Mouse (Mus musculus) T-cell, adult 2 months (primary cell): Measurements from ENCODE around the gene Slc38a10.

Experiments used
- DNase-seq: peaks from one replicate; pipeline ENCODE4 v3.0.0; 2022; ENCODE audit warnings: low spot score

Gene Slc38a10

DNA sequence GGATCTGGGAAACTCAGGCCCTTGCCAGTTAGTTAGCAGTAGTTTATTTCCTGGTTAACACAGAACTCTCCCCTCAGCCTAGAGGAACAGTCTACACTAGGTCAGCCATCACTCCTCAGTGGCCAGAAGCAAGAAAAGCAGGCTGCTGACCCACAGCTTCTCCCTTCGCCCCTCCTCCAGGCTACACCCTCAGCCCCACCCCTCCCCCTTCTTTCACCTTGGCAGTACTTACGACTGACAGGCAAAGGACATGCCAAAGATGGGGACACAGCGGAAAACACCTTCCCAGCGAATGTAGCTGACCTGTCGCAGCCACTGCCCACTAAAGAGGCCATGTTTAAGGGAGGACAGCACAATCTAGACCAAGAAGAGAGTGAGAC, 13.5 kb downstream of the Slc38a10 start:
- DNase-seq, result no peak

DNA sequence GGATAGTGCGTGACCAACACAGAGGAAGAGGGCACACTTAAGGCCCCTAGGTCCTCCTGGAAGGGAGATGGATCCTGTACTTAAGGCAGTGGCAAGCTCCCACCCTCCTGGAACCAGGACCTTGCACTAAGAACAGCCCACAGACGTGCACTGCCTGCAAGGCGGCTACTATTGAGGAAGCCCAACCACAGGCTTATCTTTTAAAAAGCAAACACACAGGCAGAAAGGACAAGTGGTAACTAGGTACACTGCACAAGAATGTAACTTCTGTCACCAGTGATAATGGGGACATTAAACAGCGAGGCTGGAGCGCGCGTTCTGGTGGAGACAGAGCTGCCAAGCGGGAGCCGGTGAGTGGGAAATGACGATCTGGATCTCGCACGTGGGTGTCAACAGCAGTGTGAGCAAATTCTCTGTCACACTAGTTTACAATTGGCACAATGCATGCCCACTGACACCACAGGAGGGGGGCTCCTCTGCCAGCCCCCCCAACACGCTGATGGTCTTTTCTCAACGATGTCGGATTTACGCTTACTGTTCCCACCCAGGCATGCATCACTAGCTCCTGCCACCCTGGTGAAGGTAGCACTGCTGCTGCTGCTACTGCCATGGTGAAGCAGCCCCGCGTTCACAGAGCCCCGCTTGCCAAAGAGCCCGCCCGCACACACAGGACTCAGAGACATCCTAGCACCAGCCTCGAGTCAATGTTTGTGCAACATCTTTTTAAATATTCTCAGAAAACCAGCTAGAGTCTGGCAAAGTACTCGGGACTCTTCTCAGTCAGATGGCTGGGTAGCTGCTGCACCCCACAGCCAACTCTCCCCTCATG, 14.1 kb downstream of the Slc38a10 start:
- no peak for DNase-seq

DNA sequence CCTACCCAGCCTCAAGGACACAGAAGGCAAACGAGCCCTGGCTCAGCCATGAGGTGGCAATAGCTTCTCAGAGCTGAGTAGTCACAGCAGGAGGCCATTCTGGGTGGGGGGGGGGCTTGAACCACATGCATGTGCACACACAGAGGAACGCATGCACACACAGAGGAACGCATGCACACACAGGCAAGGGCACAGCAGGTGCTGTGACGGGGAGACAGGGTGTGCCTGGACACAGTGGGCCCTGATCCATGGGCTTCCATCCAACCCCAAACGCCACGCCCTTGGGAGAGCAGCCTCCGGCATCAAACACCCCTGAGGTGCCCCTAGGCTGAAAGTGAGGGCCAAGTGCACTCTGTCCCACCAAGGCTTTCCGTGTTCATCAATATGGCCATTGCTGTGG, 15.0 kb downstream of the Slc38a10 start:
- DNase-seq, result no peak

DNA sequence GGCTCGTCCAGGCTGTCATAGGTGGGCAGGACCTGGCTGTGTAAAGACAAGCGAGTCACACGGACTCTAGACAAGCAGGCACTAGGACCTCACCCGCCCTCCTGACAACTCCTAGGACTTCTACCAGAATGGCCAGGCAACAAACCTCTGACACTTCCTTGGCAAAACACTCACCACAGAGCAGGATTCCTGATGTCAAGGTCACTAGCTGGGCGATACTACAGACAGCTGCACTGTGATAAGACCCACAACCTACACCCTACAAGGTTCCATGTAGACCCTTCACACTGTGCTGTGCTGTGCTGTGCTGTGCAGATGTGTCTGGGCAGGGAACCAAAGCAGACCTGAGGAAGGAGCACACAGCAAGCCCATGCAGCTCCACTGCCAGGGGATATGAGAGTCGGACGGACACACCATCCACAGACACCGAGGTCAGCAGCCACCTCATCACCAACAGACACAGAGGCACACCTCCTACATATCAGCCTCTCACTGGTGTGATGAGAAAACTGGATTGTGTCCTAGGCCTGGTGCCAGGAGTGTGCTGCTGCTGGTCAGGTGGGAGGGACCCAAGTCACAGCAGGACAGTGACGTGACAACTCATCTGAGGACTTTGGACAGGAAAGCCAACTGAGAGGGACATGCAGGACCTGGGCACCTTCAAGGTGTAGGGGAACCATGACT, 16.2 kb downstream of the Slc38a10 start:
- DNase-seq, result no peak

DNA sequence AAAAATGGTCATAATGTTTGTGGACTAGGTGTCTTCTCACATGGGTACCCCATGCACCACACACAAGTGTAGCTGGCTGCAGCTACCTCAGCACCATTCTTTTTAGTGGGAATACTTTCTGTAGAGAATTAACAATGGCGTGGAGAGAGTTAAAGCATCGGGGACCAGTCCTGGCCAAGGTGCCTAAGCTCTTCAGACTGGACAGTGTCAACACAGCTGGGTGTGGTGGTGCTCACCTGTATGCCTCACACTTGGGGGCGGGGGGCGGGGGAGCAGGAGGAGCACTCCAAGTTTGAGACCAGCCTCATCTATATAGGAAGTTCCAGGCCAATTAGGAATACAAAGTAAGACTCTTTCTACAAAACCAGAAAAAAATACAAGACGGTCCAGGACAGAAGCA, 17.0 kb downstream of the Slc38a10 start:
- DNase-seq, result no peak

DNA sequence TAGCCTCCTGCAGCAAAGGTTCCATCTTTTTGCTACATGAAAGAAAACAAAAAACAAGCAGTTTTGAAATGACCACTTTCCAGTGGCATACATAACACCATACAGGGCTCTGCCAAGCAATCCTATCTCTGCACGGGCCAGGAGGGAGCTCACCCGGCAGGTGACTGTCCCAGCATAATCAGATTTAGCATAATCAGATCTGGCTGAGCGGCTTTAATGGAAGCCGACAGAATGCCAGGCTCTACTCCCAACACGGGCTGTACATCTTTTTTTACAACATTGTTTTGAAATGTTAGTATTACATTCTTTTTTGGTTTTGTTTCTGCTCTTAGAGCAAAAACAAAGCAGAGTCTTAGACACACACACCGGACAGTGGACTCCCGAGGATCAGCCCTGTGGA, 21.9 kb downstream of the Slc38a10 start:
- no peak for DNase-seq

DNA sequence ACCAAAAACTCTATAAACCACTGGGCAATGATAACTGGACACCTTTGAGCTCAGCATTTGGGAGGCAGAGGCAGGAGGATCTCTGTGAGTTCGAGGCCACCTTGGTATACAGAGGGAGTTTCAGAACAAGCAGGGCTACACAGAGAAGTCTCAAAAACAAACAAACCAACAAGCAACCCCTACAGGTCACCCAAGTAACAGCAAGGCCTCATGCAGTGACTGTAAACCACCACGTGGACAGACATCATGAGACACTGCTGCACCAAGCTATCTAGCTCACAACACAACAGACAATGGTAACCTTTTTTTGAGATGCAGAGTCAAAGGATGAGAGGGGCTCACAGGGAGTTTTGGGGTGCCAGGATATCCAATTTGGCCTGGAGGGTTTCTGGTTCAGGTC, 24.3 kb downstream of the Slc38a10 start:
- DNase-seq, result no peak

DNA sequence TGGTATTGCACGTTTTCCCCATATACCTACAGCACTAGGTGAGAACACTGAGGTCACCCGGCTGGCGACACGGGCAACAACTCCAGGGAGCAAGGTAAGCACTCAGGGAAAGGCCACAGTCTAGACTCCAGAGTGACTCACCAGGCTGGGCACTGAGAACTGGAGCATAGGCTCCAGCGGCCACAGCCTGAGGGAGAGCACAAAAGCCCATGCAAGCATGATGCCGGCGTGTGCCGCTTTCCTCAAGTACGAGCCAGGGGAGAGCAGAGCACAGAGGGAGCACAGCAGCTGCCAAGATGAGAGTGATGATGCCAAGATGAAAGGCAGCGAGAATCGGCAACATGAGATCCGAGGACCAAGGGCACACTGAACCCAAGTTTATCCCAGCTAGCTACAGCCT, 29.0 kb downstream of the Slc38a10 start:
- no peak for DNase-seq

DNA sequence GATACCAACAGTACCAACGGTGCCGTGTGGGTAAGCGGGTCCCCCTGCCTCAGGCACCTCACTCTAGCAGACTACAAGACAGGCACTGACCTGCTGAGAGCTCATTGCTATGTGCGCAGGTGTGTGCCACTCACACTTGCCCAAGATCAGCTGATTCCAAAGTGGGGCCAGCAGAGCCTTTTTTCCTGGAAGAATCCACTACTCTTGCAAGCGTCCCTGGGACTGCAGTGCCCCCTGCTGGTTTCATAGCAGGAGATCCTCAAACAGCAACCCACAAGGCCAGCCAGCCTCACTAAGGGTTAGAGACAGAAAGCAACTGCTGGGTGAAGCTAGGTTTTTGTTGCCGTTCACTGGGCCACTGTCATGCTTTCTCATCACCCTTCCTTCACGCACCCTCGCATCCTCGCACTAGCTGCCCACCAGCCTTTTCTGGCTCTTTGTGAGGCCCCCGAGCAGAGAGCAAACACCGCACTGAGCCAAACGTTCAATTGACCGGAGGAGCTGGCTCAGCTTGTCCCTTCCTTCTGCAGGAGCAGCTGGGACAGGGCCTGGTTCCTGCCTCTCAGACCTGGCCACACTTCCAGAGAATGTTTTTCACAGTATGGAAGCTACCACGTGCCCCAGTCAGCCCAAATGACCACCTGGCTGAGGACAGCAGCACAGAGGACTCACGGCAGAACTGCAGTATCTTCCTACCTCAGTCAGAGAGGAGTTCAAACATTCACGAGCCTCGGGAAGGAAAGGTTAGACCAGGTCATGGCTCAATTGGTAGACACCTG, 30.3 kb downstream of the Slc38a10 start:
- DNase-seq, result no peak

DNA sequence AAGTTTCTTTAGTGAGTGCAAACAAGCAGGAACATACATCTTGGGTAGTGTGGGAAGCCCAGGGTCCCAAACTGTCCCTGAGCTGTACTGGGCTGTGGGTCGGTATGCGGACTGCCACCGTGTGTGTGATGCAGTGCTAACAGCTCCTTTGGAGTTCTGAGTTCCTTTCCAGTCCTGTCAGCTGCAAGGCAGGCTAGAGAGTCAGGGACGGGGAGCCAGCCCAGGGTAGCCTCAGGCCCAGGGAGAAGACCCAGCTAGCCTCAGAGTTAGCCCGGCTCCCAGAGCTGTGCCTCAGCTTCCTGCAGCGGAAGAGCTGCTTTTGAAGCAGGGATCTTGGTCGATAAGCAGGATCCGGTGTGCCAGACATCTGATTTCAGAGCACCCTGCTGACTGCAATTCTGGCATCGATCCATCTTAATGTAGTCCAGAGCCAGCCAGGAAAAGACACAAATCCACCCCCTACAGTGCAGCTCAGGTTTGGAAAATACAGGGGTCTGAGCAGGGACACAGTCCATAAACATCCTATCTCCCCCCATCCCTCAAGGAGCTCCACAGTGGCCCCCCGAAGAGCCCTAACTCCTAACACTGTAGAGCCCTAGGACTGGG, 31.1 kb downstream of the Slc38a10 start:
- no peak for DNase-seq

DNA sequence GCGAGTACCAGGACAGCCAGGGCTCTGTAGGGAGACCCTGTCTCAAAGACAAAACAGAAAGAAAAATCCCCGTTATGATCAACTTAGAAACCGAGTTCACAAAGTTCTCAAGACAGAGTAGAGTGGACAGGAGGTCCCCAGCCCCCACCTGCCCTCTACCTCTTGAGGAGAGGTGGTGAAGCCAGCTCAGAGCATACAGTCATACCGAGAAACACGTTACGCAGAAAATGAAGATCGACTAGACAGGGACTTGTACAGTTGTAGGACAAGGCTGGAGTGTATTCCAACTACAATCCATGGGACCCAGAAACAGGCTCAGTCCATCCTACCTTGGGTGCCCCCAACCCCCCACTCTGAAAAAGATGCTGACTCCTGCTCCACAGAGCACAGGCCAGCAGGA, 32.0 kb downstream of the Slc38a10 start:
- DNase-seq, result no peak

DNA sequence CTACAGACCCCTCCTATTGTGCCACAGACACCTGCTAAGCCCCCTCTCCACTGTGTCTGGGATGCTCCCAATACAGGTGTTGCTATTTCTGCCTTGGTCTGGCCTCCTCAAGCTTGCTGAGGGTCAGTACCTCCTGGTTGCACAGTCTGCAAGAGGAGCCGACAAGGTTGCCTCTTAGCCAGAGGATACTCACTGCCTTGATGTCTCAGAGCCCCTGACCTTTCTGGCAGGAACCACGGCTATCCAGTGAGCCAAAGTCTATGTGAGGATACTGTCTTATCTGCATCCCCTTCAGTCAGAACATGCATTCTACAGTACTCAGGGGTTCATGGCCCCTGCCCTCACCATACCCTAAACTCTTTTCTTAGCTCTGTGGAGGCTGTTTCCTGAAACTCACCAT, 33.5 kb downstream of the Slc38a10 start:
- no peak for DNase-seq

DNA sequence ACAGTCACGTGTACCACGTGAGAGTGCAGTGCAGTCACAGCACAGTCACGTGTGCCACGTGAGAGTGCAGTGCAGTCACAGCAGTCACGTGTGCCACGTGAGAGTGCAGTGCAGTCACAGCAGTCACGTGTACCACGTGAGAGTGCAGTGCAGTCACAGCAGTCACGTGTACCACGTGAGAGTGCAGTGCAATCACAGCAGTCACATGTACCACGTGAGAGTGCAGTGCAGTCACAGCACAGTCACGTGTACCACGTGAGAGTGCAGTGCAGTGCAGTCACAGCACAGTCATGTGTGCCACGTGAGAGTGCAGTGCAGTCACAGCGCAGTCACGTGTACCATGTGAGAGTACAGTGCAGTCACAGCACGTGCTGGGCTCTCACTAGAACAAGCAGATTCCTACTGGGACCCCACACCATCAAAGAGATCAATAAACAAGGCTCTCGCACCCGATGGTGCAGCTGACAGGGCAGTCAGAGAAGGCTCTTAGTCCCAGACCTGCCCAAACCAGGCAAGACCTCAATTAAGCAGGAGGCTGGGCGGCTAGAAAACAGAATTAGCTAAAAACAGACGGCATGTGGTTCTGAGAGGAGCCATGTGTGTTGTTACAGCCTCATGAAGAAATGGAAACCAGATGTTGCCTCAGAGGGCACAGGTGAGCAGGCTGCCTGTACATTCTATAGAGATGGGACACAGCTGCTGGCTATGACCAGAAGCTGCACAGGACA, 36.5 kb downstream of the Slc38a10 start:
- no peak for DNase-seq

DNA sequence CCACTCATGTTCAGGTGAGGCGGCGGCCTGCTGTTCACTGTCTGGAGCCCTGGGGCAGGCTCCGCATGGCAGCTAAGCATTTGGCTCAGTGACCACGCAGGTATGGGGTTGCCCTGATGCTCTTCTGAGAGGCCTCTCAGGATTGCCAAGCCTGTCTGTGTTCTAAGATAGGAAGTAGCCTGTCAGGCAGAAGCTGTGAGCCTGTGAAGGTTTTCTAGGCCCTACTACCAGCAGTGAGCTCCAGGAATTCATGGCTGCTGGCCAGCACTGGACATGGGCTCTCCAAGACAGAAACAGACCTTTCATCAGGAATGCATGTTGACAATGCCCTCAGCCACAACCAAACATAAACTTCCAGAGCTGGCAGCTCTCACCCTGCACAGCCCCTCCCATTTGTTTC, 39.0 kb downstream of the Slc38a10 start:
- DNase-seq, result no peak

DNA sequence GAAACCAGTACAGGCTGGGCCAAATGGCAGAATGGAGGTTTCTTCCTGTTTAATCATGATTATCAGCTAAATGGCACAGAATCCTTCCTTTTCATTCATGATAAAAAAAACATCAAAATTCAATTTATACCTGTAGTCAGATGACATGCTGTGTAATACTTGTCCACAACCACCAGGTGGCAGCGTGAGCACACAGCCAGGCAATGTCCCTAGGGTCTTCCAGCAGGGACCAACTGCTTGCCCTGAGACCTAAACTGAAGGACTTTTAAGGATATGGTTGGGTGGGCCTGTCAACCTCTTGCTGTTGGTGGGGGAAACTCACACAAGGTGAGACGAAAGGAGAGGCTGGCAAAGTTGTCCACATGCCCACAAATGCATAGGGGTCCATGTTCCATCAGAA, 40.1 kb downstream of the Slc38a10 start:
- DNase-seq, result peak; percentile 42

DNA sequence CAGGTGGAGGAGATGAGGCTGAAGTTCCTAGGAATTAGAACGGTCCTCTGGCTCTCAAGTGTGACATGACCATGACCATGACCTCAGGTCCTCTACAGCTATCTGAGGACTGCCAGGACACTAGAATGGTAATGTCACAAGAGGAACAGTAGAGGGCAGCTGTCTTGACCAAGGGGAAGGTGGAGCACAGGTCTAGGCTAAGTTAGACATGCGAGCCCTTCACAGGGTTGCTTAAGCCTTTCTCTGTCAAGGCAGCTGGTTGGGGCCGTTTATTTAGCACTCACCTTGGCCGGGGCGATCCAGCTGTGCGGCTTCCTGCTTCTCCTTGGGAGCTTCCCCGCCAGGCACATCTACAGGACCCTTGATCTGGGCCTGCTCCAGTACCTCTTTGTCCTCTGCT, 40.6 kb downstream of the Slc38a10 start:
- DNase-seq, result no peak

DNA sequence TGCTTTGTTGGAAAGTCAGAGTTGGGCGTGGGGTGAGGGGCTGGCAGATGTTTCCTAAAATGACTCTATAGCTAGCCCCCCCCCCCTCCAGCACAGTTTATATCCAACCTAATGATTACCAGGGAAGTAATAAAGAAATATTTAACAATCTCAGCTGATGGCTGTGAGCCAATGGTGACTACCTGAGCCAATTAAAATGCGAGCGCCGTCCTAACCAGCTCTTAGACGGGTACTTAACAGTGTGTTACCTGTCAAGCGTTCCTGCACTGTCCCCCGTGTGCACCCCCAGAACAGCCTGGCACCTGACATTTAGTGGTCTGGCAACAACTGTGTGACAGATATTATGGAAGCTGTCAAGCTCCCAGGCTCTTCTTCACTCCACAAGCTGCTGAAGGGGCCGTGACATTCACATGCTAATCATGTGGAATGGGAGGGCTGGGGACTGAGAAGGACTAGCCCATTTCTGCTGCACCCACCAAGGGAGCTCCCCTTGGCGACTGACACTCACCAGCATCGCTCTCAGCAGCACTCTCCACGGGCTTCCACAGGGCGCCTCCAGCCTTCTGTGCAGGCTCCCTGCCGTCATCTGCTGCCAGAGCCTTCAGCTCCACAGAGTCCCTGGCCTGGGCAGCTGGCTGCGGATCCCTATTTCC, 41.5 kb downstream of the Slc38a10 start:
- no peak for DNase-seq

DNA sequence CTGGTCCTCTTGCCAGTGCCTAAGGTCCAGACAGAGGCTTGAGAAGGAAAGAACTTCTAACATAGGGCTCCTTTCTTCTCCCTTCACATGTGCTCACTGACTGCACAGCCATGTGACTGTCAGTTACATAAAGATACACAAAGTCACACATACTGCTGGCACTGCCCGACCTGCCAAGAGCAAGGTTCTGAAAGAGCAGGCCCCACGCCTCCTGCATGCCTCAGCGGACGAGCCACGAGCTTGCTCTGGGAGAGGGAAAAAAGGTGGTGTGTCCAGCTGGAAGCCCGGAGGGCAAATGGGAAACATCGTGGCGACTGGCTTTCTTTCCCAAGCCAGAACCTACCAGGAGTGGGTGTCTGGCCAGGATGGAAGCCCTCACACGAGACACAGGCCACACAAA, 43.4 kb downstream of the Slc38a10 start:
- DNase-seq, result no peak

DNA sequence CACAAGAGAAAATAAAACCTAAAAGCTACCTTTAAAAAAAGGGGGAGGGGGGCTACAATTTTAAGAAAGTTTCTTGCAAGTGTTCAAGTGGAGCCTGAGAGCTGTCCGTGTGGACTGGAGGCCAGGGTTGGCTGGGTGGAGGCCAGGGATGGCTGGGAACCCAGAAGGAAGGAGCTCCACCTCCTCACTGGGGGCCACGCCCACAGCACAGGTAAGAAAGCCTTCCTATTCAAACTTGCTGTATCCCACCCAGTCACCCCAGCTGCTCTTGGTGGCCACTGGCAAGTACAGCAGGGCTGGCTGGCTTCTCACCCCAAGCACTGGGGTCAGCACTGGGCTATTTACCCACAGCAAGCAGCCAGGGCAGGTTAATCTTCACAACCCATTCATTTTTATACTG, 44.1 kb downstream of the Slc38a10 start:
- DNase-seq, result no peak

DNA sequence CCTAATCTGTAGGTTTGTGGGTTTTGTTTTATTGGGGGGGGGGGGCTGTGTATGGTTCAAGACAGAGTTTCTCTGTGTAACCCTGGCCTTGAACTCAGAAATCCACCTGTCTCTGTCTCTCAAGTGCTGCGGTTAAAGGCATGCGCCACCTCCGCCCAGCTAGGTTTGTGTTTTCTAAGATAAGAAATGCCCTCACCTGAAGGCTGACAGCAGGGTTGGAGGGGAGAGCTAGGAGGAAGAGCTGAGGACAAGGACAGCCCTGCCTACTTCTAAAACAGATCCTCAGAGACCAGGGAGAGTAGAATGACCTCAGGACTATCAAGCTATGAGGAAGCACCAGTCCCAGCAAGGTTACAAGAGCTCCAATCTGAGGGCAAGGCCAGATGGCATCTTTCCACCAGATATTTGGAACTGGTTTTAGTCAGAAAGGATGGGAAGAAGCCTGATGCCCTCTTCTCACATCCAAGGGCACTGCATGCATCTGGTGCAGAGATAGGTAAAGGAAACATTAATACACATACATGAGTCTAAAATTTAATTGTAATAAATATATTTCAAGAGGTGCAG, 47.6 kb downstream of the Slc38a10 start:
- DNase-seq, result no peak

DNA sequence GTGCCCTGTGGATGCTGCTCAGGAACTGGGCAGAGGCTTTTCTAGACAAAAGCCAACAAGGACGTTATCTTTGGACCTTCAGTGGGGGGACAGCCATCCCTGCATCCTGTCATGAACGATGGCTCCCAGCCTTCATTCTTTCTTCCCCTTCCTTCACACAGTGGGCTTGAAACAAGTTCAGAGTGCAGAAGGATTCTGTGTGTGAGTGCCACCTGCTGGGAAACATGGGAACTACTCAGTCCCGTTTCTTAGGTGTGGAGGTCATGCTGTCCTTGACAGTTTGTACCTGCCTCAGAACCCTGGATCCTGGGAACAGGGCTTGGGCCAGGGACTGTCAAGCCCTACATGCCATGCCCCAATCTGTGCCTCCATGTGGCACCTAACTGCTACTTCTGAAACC, 50.1 kb downstream of the Slc38a10 start:
- peak; percentile 57 for DNase-seq
